Mouse (Mus musculus) hindbrain, embryonic 11.5 days (tissue): ENCODE measurements around the gene Rfx4. TPM values are rescaled to one million over a fixed set of nuclear protein-coding genes. Genes with fewer than 3 reads are reported as not detected.

Experiments
- ATAC-seq: fragments of 200-750 bp; cut with Nextera tagmentation; 2 replicates; pipeline ENCODE4 v1.8.0; 2017; ENCODE audit warnings: mild to moderate bottlenecking, moderate TSS enrichment, moderate library complexity; ENCODE audit not compliant: low FRiP score
- DNase-seq: peaks from one replicate; pipeline ENCODE4 v3.0.0-alpha.2; 2015; ENCODE audit warnings: low spot score
- H3K27ac ChIP-seq: fragments of 300-500 bp; sonication (generic); 2 replicates; pipeline ENCODE4 v1.5.1; 2014; ENCODE audit warnings: mild to moderate bottlenecking, low read depth, low read length
- H3K27me3 ChIP-seq: fragments of 300-500 bp; sonication (generic); 2 replicates; pipeline ENCODE4 v1.6.1; 2014; ENCODE audit warnings: mild to moderate bottlenecking, low read length, moderate library complexity, mixed read lengths; ENCODE audit not compliant: control insufficient read depth, insufficient read depth
- H3K36me3 ChIP-seq: fragments of 300-500 bp; sonication (generic); 2 replicates; pipeline ENCODE4 v1.6.1; 2014; ENCODE audit warnings: mild to moderate bottlenecking, low read length, moderate library complexity, mixed read lengths; ENCODE audit not compliant: control insufficient read depth, insufficient read depth
- H3K4me1 ChIP-seq: fragments of 300-500 bp; sonication (generic); replicated peaks from 2 replicates; pipeline ENCODE4 v1.6.1; 2014; ENCODE audit warnings: low read length, mixed read lengths; ENCODE audit not compliant: control insufficient read depth, insufficient read depth
- H3K4me2 ChIP-seq: fragments of 300-500 bp; sonication (generic); replicated peaks from 2 replicates; pipeline ENCODE4 v1.6.1; 2014; ENCODE audit warnings: mild to moderate bottlenecking, low read depth, low read length
- H3K4me3 ChIP-seq: fragments of 300-500 bp; sonication (generic); 2 replicates; pipeline ENCODE4 v1.5.1; 2014; ENCODE audit warnings: low read depth, low read length
- H3K9ac ChIP-seq: fragments of 300-500 bp; sonication (generic); 2 replicates; pipeline ENCODE4 v1.6.1; 2014; ENCODE audit warnings: low read depth, low read length
- H3K9me3 ChIP-seq: fragments of 300-500 bp; sonication (generic); 2 replicates; pipeline ENCODE4 v1.6.1; 2016; ENCODE audit warnings: low read length; ENCODE audit not compliant: control insufficient read depth
- WGBS: fragments of 180-500 bp; shearing (Covaris S2); extraction: QIAGEN DNeasy Blood & Tissue Kit; methylation state at CpG from one replicate; pipeline ENCODE4 v1.1.7; 2014; 5-methylcytosine and 5-hydroxymethylcytosine counted together
- polyA plus RNA-seq: library from polyadenylated mRNA; unstranded; fragments of >200 nt; fragmentation: Nextera tagmentation; extraction: Ambion mirVana; gene quantifications from 2 replicates; pipeline ENCODE4 v1.2.1, GENCODE M21; 2014

The Rfx4 gene
- polyA plus RNA-seq, 1 experiment from 2014 or later, result 66.5 TPM

- H3K36me3 ChIP-seq, result no peaks in the 10 kb centered on the region; the same call in 1 of the 2 replicates
- H3K27ac ChIP-seq, result no peak overlapping the region
- H3K9me3 ChIP-seq, result no peaks in the 10 kb centered on the region
- 72% methylated on average over 2 of the region's 2 CpGs for WGBS
- ATAC-seq, result no peak
- H3K4me2 ChIP-seq, result no peak overlapping the region
- peaks cover 4% of the 10 kb centered on the region; the same call in 1 of the 2 replicates for H3K4me1 ChIP-seq
- H3K4me3 ChIP-seq, result no peak overlapping the region
- no peaks in the 10 kb centered on the region for H3K27me3 ChIP-seq
- no peak overlapping the region for H3K9ac ChIP-seq
- no peak for DNase-seq
These were observed 146.4 kb downstream of the Rfx4 start for GRCm38 (mm10) chr10:84902213-84902612.

GRCm38 (mm10) chr10:84903307-84903706, 147.4 kb downstream of the Rfx4 start:
- no peaks in the 10 kb centered on the region for H3K27me3 ChIP-seq
- WGBS, result 56% methylated on average over 7 of the region's 7 CpGs
- H3K4me1 ChIP-seq, result peaks cover 4% of the 10 kb centered on the region; the same call in 1 of the 2 replicates
- no peak overlapping the region for H3K4me2 ChIP-seq
- no peak overlapping the region for H3K27ac ChIP-seq
- no peak overlapping the region for H3K4me3 ChIP-seq
- DNase-seq, result no peak
- peak; percentile 29; the same call in 1 of the 2 replicates for ATAC-seq
- no peak overlapping the region for H3K9ac ChIP-seq
- no peaks in the 10 kb centered on the region for H3K9me3 ChIP-seq
- no peaks in the 10 kb centered on the region; the same call in 1 of the 2 replicates for H3K36me3 ChIP-seq

GRCm38 (mm10) chr10:84903742-84904141, 147.9 kb downstream of the Rfx4 start:
- ATAC-seq (peak; percentile 62), DNase-seq (no peak)
- Histone ChIP-seq H3K4me1 (peaks cover 4% of the 10 kb centered on the region; the same call in 1 of the 2 replicates), H3K4me3 (no peak overlapping the region), H3K27me3 (no peaks in the 10 kb centered on the region), H3K4me2 (no peak overlapping the region), H3K9ac (no peak overlapping the region), H3K9me3 (no peaks in the 10 kb centered on the region), H3K27ac (no peak overlapping the region), H3K36me3 (no peaks in the 10 kb centered on the region; the same call in 1 of the 2 replicates)
- WGBS, result 10% methylated on average over 5 of the region's 5 CpGs

- Histone ChIP-seq H3K36me3 (no peaks in the 10 kb centered on the region), H3K4me2 (no peak overlapping the region), H3K27ac (no peak overlapping the region), H3K4me3 (no peak overlapping the region), H3K9me3 (no peaks in the 10 kb centered on the region), H3K4me1 (peaks cover 11% of the 10 kb centered on the region), H3K27me3 (no peaks in the 10 kb centered on the region), H3K9ac (no peak overlapping the region)
- DNase-seq (no peak), ATAC-seq (no peak)
- WGBS, result 90% methylated on average over 9 of the region's 9 CpGs
These were observed 151.0 kb downstream of the Rfx4 start for GRCm38 (mm10) chr10:84906895-84907294.

GRCm38 (mm10) chr10:84908006-84908405, 152.1 kb downstream of the Rfx4 start:
- no peak overlapping the region for H3K4me2 ChIP-seq
- H3K27ac ChIP-seq, result no peak overlapping the region
- no peaks in the 10 kb centered on the region for H3K27me3 ChIP-seq
- H3K4me1 ChIP-seq, result peaks cover 11% of the 10 kb centered on the region
- no peaks in the 10 kb centered on the region for H3K9me3 ChIP-seq
- no peak overlapping the region for H3K9ac ChIP-seq
- no peaks in the 10 kb centered on the region for H3K36me3 ChIP-seq
- 90% methylated on average over 3 of the region's 3 CpGs for WGBS
- ATAC-seq, result no peak
- no peak for DNase-seq
- H3K4me3 ChIP-seq, result no peak overlapping the region

- 90% methylated on average over 3 of the region's 3 CpGs for WGBS
These were observed 152.6 kb downstream of the Rfx4 start for GRCm38 (mm10) chr10:84908471-84908870.

GRCm38 (mm10) chr10:84909021-84909801, 153.3 kb downstream of the Rfx4 start:
- no peaks in the 10 kb centered on the region for H3K27me3 ChIP-seq
- no peaks in the 10 kb centered on the region for H3K36me3 ChIP-seq
- H3K4me2 ChIP-seq, result no peak overlapping the region
- ATAC-seq (no peak), DNase-seq (no peak)
- no peak overlapping the region for H3K27ac ChIP-seq
- H3K4me1 ChIP-seq, result peaks cover 7% of the 10 kb centered on the region
- H3K9ac ChIP-seq, result no peak overlapping the region
- 53% methylated on average over 17 of the region's 17 CpGs for WGBS
- no peak overlapping the region for H3K4me3 ChIP-seq
- H3K9me3 ChIP-seq, result no peaks in the 10 kb centered on the region

More at GRCm38 (mm10) chr10:84908471-84908870, 152.6 kb downstream of the Rfx4 start:
- Histone ChIP-seq H3K4me2 (no peak overlapping the region), H3K9ac (no peak overlapping the region), H3K27me3 (no peaks in the 10 kb centered on the region), H3K4me3 (no peak overlapping the region), H3K27ac (no peak overlapping the region), H3K9me3 (no peaks in the 10 kb centered on the region), H3K36me3 (no peaks in the 10 kb centered on the region), H3K4me1 (peaks cover 9% of the 10 kb centered on the region)
- ATAC-seq (no peak), DNase-seq (no peak)

GRCm38 (mm10) chr10:84910194-84910593, 154.3 kb downstream of the Rfx4 start:
- H3K27me3 ChIP-seq, result no peaks in the 10 kb centered on the region
- H3K4me3 ChIP-seq, result no peak overlapping the region
- 22% methylated on average over 7 of the region's 7 CpGs for WGBS
- H3K4me2 ChIP-seq, result no peak overlapping the region
- DNase-seq (no peak), ATAC-seq (no peak)
- H3K36me3 ChIP-seq, result no peaks in the 10 kb centered on the region
- H3K9me3 ChIP-seq, result no peaks in the 10 kb centered on the region
- peaks cover 7% of the 10 kb centered on the region for H3K4me1 ChIP-seq
- H3K27ac ChIP-seq, result no peak overlapping the region
- H3K9ac ChIP-seq, result no peak overlapping the region
